Mouse (Mus musculus): ENCODE measurements at regions not wholly inside any gene's neighbourhood (a gene's known extent, or its start where the extent isn't known, plus 50 kb on each side); places are given as distances from the start of the nearest gene placed in this dataset.
A peak's percentile ranks its signal among the peaks of the same experiment; 100 is the strongest.

GRCm38 (mm10) chr9:67118429-67118828 lies 69.2 kb upstream of the Tpm1 start:
- WGBS: 86% methylated on average over 1 of the region's 1 CpGs
- H3K4me2 ChIP-seq: no peak overlapping the region
- H3K27me3 ChIP-seq (ENCODE audit: insufficient read depth, low read length): no peaks in the 10 kb centered on the region
- no peak for ATAC-seq (ENCODE audit: insufficient read depth)
- no peak for DNase-seq
- no peaks in the 10 kb centered on the region for H3K9me3 ChIP-seq (ENCODE audit: low read depth, low read length)
- H3K27ac ChIP-seq (ENCODE audit: low read depth): no peak overlapping the region
- no peak overlapping the region for H3K9ac ChIP-seq
- no peak for TF ChIP-seq CTCF (IDR thresholded peaks at IDR 0.05; ENCODE audit: low read depth)
- H3K4me3 ChIP-seq (ENCODE audit: low read depth, low read length): no peak overlapping the region
- H3K36me3 ChIP-seq (ENCODE audit: insufficient read depth): no peaks in the 10 kb centered on the region
- peaks cover 13% of the 10 kb centered on the region for H3K4me1 ChIP-seq (ENCODE audit: insufficient read depth)

- no peak for ATAC-seq (ENCODE audit: insufficient read depth)
- no peak for TF ChIP-seq CTCF (IDR thresholded peaks at IDR 0.05; ENCODE audit: low read depth)
- 57% methylated on average over 5 of the region's 5 CpGs for WGBS
- Histone ChIP-seq H3K36me3 (ENCODE audit: insufficient read depth) (no peaks in the 10 kb centered on the region), H3K9ac (no peak overlapping the region), H3K4me2 (no peak overlapping the region), H3K4me3 (ENCODE audit: low read depth, low read length) (no peak overlapping the region), H3K4me1 (ENCODE audit: insufficient read depth) (peaks cover 14% of the 10 kb centered on the region), H3K27me3 (ENCODE audit: insufficient read depth, low read length) (no peaks in the 10 kb centered on the region), H3K9me3 (ENCODE audit: low read depth, low read length) (no peaks in the 10 kb centered on the region), H3K27ac (ENCODE audit: low read depth) (no peak overlapping the region)
- no peak for DNase-seq
These were observed 68.4 kb upstream of the Tpm1 start for GRCm38 (mm10) chr9:67117639-67118038.

- no peak overlapping the region for H3K4me3 ChIP-seq (ENCODE audit: low read depth, low read length)
- WGBS: 6% methylated on average over 2 of the region's 2 CpGs
- no peak for TF ChIP-seq CTCF (IDR thresholded peaks at IDR 0.05; ENCODE audit: low read depth)
- no peak overlapping the region for H3K9ac ChIP-seq
- peak overlapping the region; percentile 88 for H3K27ac ChIP-seq (ENCODE audit: low read depth)
- DNase-seq (peak; percentile 82), ATAC-seq (ENCODE audit: insufficient read depth) (peak; percentile 92)
- no peaks in the 10 kb centered on the region for H3K36me3 ChIP-seq (ENCODE audit: insufficient read depth)
- peaks cover 16% of the 10 kb centered on the region for H3K4me1 ChIP-seq (ENCODE audit: insufficient read depth)
- no peaks in the 10 kb centered on the region for H3K27me3 ChIP-seq (ENCODE audit: insufficient read depth, low read length)
- no peaks in the 10 kb centered on the region for H3K9me3 ChIP-seq (ENCODE audit: low read depth, low read length)
- no peak overlapping the region for H3K4me2 ChIP-seq
These were observed 66.8 kb upstream of the Tpm1 start for GRCm38 (mm10) chr9:67115991-67116390.

GRCm38 (mm10) chr9:67114099-67114498 lies 64.9 kb upstream of the Tpm1 start:
- Histone ChIP-seq H3K4me2 (no peak overlapping the region), H3K9ac (no peak overlapping the region), H3K36me3 (ENCODE audit: insufficient read depth) (no peaks in the 10 kb centered on the region), H3K27me3 (ENCODE audit: insufficient read depth, low read length) (no peaks in the 10 kb centered on the region), H3K27ac (ENCODE audit: low read depth) (no peak overlapping the region), H3K4me1 (ENCODE audit: insufficient read depth) (peaks cover 16% of the 10 kb centered on the region), H3K9me3 (ENCODE audit: low read depth, low read length) (no peaks in the 10 kb centered on the region), H3K4me3 (ENCODE audit: low read depth, low read length) (no peak overlapping the region)
- no peak for TF ChIP-seq CTCF (IDR thresholded peaks at IDR 0.05; ENCODE audit: low read depth)
- ATAC-seq (ENCODE audit: insufficient read depth) (no peak), DNase-seq (no peak)
- 46% methylated on average over 5 of the region's 5 CpGs for WGBS

GRCm38 (mm10) chr9:67111836-67112584 lies 62.8 kb upstream of the Tpm1 start:
- H3K9me3 ChIP-seq (ENCODE audit: low read depth, low read length): no peaks in the 10 kb centered on the region
- no peak for ATAC-seq (ENCODE audit: insufficient read depth)
- peak; percentile 45 for DNase-seq

GRCm38 (mm10) chr9:67107938-67108337 lies 58.7 kb upstream of the Tpm1 start:
- H3K36me3 ChIP-seq (ENCODE audit: insufficient read depth): no peaks in the 10 kb centered on the region
- no peak for TF ChIP-seq CTCF (IDR thresholded peaks at IDR 0.05; ENCODE audit: low read depth)

More at GRCm38 (mm10) chr9:67111836-67112584, 62.8 kb upstream of the Tpm1 start:
- Histone ChIP-seq H3K4me2 (no peak overlapping the region), H3K27ac (ENCODE audit: low read depth) (no peak overlapping the region), H3K36me3 (ENCODE audit: insufficient read depth) (no peaks in the 10 kb centered on the region), H3K4me1 (ENCODE audit: insufficient read depth) (peaks cover 18% of the 10 kb centered on the region), H3K27me3 (ENCODE audit: insufficient read depth, low read length) (no peaks in the 10 kb centered on the region), H3K4me3 (ENCODE audit: low read depth, low read length) (no peak overlapping the region), H3K9ac (no peak overlapping the region)
- TF ChIP-seq CTCF (IDR thresholded peaks at IDR 0.05; ENCODE audit: low read depth): no peak
- WGBS: 60% methylated on average over 4 of the region's 4 CpGs

GRCm38 (mm10) chr9:67105867-67106266 lies 56.7 kb upstream of the Tpm1 start:
- H3K36me3 ChIP-seq (ENCODE audit: insufficient read depth): no peaks in the 10 kb centered on the region
- peak; percentile 77 for ATAC-seq (ENCODE audit: insufficient read depth)
- no peaks in the 10 kb centered on the region for H3K27me3 ChIP-seq (ENCODE audit: insufficient read depth, low read length)
- no peak for TF ChIP-seq CTCF (IDR thresholded peaks at IDR 0.05; ENCODE audit: low read depth)
- H3K9ac ChIP-seq: no peak overlapping the region
- DNase-seq: peak; percentile 81
- peaks cover 29% of the 10 kb centered on the region for H3K4me1 ChIP-seq (ENCODE audit: insufficient read depth)
- 10% methylated on average over 9 of the region's 9 CpGs for WGBS
- no peak overlapping the region for H3K4me2 ChIP-seq
- H3K27ac ChIP-seq (ENCODE audit: low read depth): peak overlapping the region; percentile 82
- H3K9me3 ChIP-seq (ENCODE audit: low read depth, low read length): no peaks in the 10 kb centered on the region
- no peak overlapping the region for H3K4me3 ChIP-seq (ENCODE audit: low read depth, low read length)

More at GRCm38 (mm10) chr9:67107938-67108337, 58.7 kb upstream of the Tpm1 start:
- H3K4me3 ChIP-seq (ENCODE audit: low read depth, low read length): no peak overlapping the region
- no peaks in the 10 kb centered on the region for H3K9me3 ChIP-seq (ENCODE audit: low read depth, low read length)
- H3K27ac ChIP-seq (ENCODE audit: low read depth): peak overlapping the region; percentile 74; the same call in 1 of the 2 replicates
- H3K27me3 ChIP-seq (ENCODE audit: insufficient read depth, low read length): no peaks in the 10 kb centered on the region
- H3K4me2 ChIP-seq: no peak overlapping the region
- no peak overlapping the region for H3K9ac ChIP-seq
- ATAC-seq (ENCODE audit: insufficient read depth): peak; percentile 26; the same call in 1 of the 2 replicates
- H3K4me1 ChIP-seq (ENCODE audit: insufficient read depth): peaks cover 24% of the 10 kb centered on the region
- WGBS: 6% methylated on average over 3 of the region's 3 CpGs
- DNase-seq: peak; percentile 38

All from lung, embryonic 14.5 days (tissue).